Mouse (Mus musculus) CH12.LX (cell line): Measurements from ENCODE around the gene Ccdc50.

Experiments used
- BHLHE40 ChIP-seq: IDR thresholded peaks from 2 replicates; pipeline ENCODE4 v1.6.1; 2011; ENCODE audit warnings: mild to moderate bottlenecking, low read depth, low read length, improper control_type of control experiment
- CHD2 ChIP-seq: IDR thresholded peaks from 2 replicates; pipeline ENCODE4 v1.6.1; 2011; ENCODE audit warnings: low read length, improper control_type of control experiment
- CTCF ChIP-seq, 2 experiments: IDR thresholded peaks in 1 of 2; conservative IDR thresholded peaks in 1 of 2; 2 replicates each; pipeline ENCODE4 v1.5.1; 2011 to 2012; ENCODE audit warnings: low read depth in 2 of 2, low read length in 2 of 2, improper control_type of control experiment in 1 of 2, inconsistent platforms in 1 of 2, mild to moderate bottlenecking in 1 of 2, moderate library complexity in 1 of 2
- EP300 ChIP-seq: IDR thresholded peaks from 2 replicates; pipeline ENCODE4 v1.6.1; 2011; ENCODE audit warnings: low read length, improper control_type of control experiment
- NRF1 ChIP-seq: IDR thresholded peaks from 2 replicates; pipeline ENCODE4 v1.6.1; 2014; ENCODE audit warnings: low read depth, mild to moderate bottlenecking, inconsistent platforms, low read length, improper control_type of control experiment, moderate library complexity
- PAX5 ChIP-seq: IDR thresholded peaks from 2 replicates; pipeline ENCODE4 v1.6.1; 2012; ENCODE audit warnings: low read length, inconsistent platforms, mixed read lengths
- POLR2A ChIP-seq: IDR thresholded peaks from 2 replicates; pipeline ENCODE4 v1.6.1; 2011; ENCODE audit warnings: low read depth, mild to moderate bottlenecking, improper control_type of control experiment, low read length
- RCOR1 ChIP-seq: conservative IDR thresholded peaks from 2 replicates; pipeline ENCODE4 v1.6.1; 2012; ENCODE audit warnings: low read depth, mild to moderate bottlenecking, inconsistent platforms, low read length, improper control_type of control experiment
- ZC3H11A ChIP-seq: IDR thresholded peaks from 2 replicates; pipeline ENCODE4 v1.6.1; 2012; ENCODE audit warnings: low read depth, mild to moderate bottlenecking, inconsistent platforms, low read length, improper control_type of control experiment

- TF ChIP-seq POLR2A (no peak), CHD2 (no peak), CTCF (conservative IDR thresholded peaks at IDR 0.05 in 1 of 2, IDR thresholded peaks at IDR 0.05 in 1 of 2; ENCODE audit: low read depth in 2 of 2, low read length in 2 of 2) (no peak), PAX5 (no peak), RCOR1 (no peak), EP300 (peak; percentile 72), BHLHE40 (peak; percentile 4; the same call in 1 of the 2 replicates), NRF1 (no peak), ZC3H11A (no peak)
Measured at GRCm38 (mm10) chr16:27384893-27385603, 3.6 kb upstream of the Ccdc50 start.
